Mouse (Mus musculus) thymus, adult 2 months (tissue): ENCODE data around the gene Sco1.

Source experiments
- CTCF ChIP-seq: fragments of 200-500 bp; IDR thresholded peaks from 2 replicates; pipeline ENCODE4 v1.5.1; 2012; ENCODE audit warnings: mild to moderate bottlenecking, control low read depth, low read length, moderate library complexity, borderline replicate concordance; ENCODE audit not compliant: control insufficient read depth, poor library complexity, insufficient read depth; ENCODE audit errors: extremely low read depth
- POLR2A ChIP-seq: fragments of 200-500 bp; IDR thresholded peaks from 2 replicates; pipeline ENCODE4 v1.6.1; 2012; ENCODE audit warnings: mild to moderate bottlenecking, low read length, control low read depth, moderate library complexity; ENCODE audit not compliant: control insufficient read depth, poor library complexity, insufficient read depth; ENCODE audit errors: extremely low read depth

- no peak for TF ChIP-seq CTCF
- no peak for TF ChIP-seq POLR2A
These were observed 49.2 kb downstream of the Sco1 start for GRCm38 (mm10) chr11:67101713-67102112.
